Mouse (Mus musculus) frontal cortex, postnatal 25 days (tissue): ENCODE measurements around the gene Retnlg.
"Not testable (repeated sequence)": the region's sequence is repeated elsewhere in the genome, so short reads cannot be mapped to it uniquely, and the experiment has no call there.

Source experiments
- DNase-seq, 2 experiments: peaks; one replicate each; pipeline ENCODE4 v3.0.0; 2022; ENCODE audit warnings: low spot score in 2 of 2

The Retnlg gene

GRCm38 (mm10) chr16:48872321-48872720, at the start of gene Retnlg:
Gene Retnlg (plus strand): TSS chr16:48872621.
- no peak for DNase-seq

GRCm38 (mm10) chr16:48826474-48826873, 45.9 kb upstream of the Retnlg start:
- DNase-seq = no peak

- DNase-seq = no peak
These were observed 44.8 kb upstream of the Retnlg start for GRCm38 (mm10) chr16:48827625-48828024.

GRCm38 (mm10) chr16:48829060-48829459, 43.4 kb upstream of the Retnlg start:
- DNase-seq = no peak

GRCm38 (mm10) chr16:48832055-48832454, 40.4 kb upstream of the Retnlg start:
- no peak for DNase-seq

GRCm38 (mm10) chr16:48833626-48834025, 38.8 kb upstream of the Retnlg start:
- not testable (repeated sequence) for DNase-seq

GRCm38 (mm10) chr16:48842266-48842665, 30.2 kb upstream of the Retnlg start, which contains the start of gene Retnla:
Gene Retnla (plus strand): TSS chr16:48842551.
- no peak for DNase-seq

GRCm38 (mm10) chr16:48843671-48844386, 28.6 kb upstream of the Retnlg start:
- DNase-seq = no peak

GRCm38 (mm10) chr16:48865004-48865403, 7.4 kb upstream of the Retnlg start:
- not testable (repeated sequence) for DNase-seq

- no peak for DNase-seq
These were observed 4.7 kb upstream of the Retnlg start for GRCm38 (mm10) chr16:48867690-48868089.

- DNase-seq = no peak
These were observed 3.8 kb upstream of the Retnlg start for GRCm38 (mm10) chr16:48868663-48869062.

GRCm38 (mm10) chr16:48869671-48870070, 2.8 kb upstream of the Retnlg start:
- DNase-seq = no peak

- DNase-seq = no peak
These were observed 667 bp upstream of the Retnlg start for GRCm38 (mm10) chr16:48871754-48872153.

- DNase-seq = no peak
These were observed 18.3 kb downstream of the Retnlg start for GRCm38 (mm10) chr16:48890733-48891132.

- no peak for DNase-seq
These were observed 27.4 kb downstream of the Retnlg start for GRCm38 (mm10) chr16:48899868-48900267.

- no peak for DNase-seq
These were observed 38.8 kb downstream of the Retnlg start for GRCm38 (mm10) chr16:48911184-48911583.

- no peak for DNase-seq
These were observed 40.8 kb downstream of the Retnlg start for GRCm38 (mm10) chr16:48913206-48913605.

GRCm38 (mm10) chr16:48923724-48924123, 51.3 kb downstream of the Retnlg start:
- DNase-seq = no peak
